Mouse (Mus musculus) R1 (cell line): ENCODE measurements at regions not wholly inside any gene's neighbourhood (a gene's known extent, or its start where the extent isn't known, plus 50 kb on each side); places are given as distances from the start of the nearest gene placed in this dataset.
"Not testable (repeated sequence)": the region's sequence is repeated elsewhere in the genome, so short reads cannot be mapped to it uniquely, and the experiment has no call there.

Source experiments
- DNase-seq: peaks from one replicate; pipeline ENCODE4 v3.0.0-alpha.2; 2018; ENCODE audit warnings: low read depth, low spot score

- DNase-seq = no peak
Measured at GRCm38 (mm10) chr7:58310096-58310495, 345.9 kb upstream of the Atp10a start.

GRCm38 (mm10) chr7:58322381-58322780, 333.6 kb upstream of the Atp10a start:
- DNase-seq = peak; percentile 27

GRCm38 (mm10) chr7:58367384-58367783, 288.6 kb upstream of the Atp10a start:
- DNase-seq = no peak

GRCm38 (mm10) chr7:58383401-58383800, 272.6 kb upstream of the Atp10a start:
- no peak for DNase-seq

GRCm38 (mm10) chr7:58388326-58388725, 267.6 kb upstream of the Atp10a start:
- DNase-seq = no peak

GRCm38 (mm10) chr7:58392391-58393115, 263.4 kb upstream of the Atp10a start:
- no peak for DNase-seq

- DNase-seq = no peak
Measured at GRCm38 (mm10) chr7:58397992-58398391, 258.0 kb upstream of the Atp10a start.

GRCm38 (mm10) chr7:58398558-58399144, 257.3 kb upstream of the Atp10a start:
- peak; percentile 10 for DNase-seq

- DNase-seq = peak; percentile 94
Measured at GRCm38 (mm10) chr7:58399145-58399604, 256.8 kb upstream of the Atp10a start.

- DNase-seq = no peak
Measured at GRCm38 (mm10) chr7:58399651-58400050, 256.3 kb upstream of the Atp10a start.

- DNase-seq = no peak
Measured at GRCm38 (mm10) chr7:58400594-58400993, 255.4 kb upstream of the Atp10a start.

- no peak for DNase-seq
Measured at GRCm38 (mm10) chr7:58436888-58437625, 218.9 kb upstream of the Atp10a start.

- DNase-seq = no peak
Measured at GRCm38 (mm10) chr7:58442535-58443184, 213.3 kb upstream of the Atp10a start.

GRCm38 (mm10) chr7:58443297-58443696, 212.7 kb upstream of the Atp10a start:
- no peak for DNase-seq

GRCm38 (mm10) chr7:58445781-58446180, 210.2 kb upstream of the Atp10a start:
- no peak for DNase-seq

GRCm38 (mm10) chr7:58446261-58446660, 209.7 kb upstream of the Atp10a start:
- DNase-seq = no peak

GRCm38 (mm10) chr7:58448727-58449126, 207.2 kb upstream of the Atp10a start:
- no peak for DNase-seq

- DNase-seq = no peak
Measured at GRCm38 (mm10) chr7:58451981-58452380, 204.0 kb upstream of the Atp10a start.

- not testable (repeated sequence) for DNase-seq
Measured at GRCm38 (mm10) chr7:58458146-58458545, 197.8 kb upstream of the Atp10a start.

GRCm38 (mm10) chr7:58460939-58461338, 195.0 kb upstream of the Atp10a start:
- DNase-seq = no peak

- no peak for DNase-seq
Measured at GRCm38 (mm10) chr7:58473150-58473549, 182.8 kb upstream of the Atp10a start.

GRCm38 (mm10) chr7:58475139-58475538, 180.8 kb upstream of the Atp10a start:
- DNase-seq = no peak
